Mouse (Mus musculus): ENCODE data around the gene Ogg1.
"Not testable (repeated sequence)": the region's sequence is repeated elsewhere in the genome, so short reads cannot be mapped to it uniquely, and the experiment has no call there.

Ogg1 gene

DNA sequence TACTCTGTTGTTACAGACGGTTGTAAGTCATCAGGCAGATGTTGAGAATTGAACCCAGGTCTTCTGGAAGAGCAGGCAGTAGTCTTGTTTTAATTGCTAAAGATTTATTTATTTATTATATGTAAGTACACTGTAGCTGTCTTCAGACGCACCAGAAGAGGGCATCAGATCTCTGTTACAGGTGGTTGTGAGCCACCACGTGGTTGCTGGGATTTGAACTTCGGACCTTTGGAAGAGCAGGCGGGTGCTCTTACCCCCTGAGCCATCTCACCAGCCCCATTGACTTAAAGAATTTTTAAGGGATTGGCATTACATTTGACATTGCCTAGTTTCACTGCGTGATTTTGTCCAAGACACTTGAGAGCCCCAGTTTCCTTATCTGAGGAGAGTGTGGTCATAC lies 6.0 kb downstream of the Ogg1 start:
- DNase-seq (ENCODE audit: low spot score): not testable (repeated sequence)

DNA sequence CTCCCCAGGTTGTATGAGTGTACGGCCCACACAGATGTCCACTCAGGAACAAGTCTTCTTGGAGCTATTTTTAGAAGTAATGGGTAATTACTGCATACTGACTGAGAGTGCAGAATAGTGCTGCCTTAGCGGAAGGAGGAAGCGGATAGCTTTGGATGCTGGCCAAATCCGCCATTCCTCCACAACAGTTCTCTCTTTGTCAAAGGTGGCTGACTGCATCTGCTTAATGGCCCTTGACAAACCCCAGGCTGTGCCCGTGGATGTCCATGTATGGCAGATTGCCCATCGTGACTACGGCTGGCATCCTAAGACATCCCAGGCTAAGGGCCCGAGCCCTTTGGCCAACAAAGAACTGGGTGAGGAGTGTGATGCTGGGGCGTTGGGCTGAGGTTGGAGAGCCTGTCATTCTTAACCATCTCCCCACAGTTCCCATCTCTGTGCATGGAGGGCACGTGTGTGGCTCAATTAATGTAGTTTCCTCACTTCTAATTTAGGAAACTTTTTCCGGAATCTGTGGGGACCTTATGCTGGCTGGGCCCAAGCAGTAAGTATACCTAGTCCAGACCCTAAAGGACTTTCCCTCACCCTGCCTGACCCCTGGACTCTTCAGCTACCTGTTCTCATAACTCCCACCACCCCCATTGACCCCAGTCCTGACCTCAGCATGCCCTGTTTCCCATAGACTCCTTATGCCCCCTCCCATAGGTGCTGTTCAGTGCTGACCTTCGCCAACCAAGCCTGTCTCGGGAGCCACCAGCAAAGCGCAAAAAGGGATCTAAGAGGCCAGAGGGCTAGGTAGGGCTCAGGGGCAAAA lies 6.6 kb downstream of the Ogg1 start:
- peak; percentile 96 for DNase-seq (ENCODE audit: low spot score)

DNA sequence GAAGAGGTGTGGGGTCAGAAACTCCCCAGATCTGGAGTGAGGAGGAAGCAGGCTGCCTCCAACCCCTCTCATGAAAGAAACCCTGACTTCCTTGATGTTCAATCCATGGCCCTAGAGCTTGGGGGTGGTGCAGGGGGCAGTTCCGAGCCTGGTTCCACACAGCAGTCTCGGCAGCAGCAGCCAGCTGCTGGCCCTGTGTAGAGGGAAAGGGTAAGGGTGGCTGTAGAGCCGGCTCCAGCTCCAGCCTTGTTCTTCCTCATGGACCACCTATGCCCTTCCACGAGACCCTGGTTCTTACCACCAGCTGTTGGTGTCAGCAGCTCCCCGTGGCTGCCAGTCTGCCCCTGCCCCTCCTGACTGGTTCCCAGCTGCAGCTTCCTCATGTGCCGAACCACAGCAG lies 7.4 kb downstream of the Ogg1 start:
- DNase-seq (ENCODE audit: low spot score): no peak

DNA sequence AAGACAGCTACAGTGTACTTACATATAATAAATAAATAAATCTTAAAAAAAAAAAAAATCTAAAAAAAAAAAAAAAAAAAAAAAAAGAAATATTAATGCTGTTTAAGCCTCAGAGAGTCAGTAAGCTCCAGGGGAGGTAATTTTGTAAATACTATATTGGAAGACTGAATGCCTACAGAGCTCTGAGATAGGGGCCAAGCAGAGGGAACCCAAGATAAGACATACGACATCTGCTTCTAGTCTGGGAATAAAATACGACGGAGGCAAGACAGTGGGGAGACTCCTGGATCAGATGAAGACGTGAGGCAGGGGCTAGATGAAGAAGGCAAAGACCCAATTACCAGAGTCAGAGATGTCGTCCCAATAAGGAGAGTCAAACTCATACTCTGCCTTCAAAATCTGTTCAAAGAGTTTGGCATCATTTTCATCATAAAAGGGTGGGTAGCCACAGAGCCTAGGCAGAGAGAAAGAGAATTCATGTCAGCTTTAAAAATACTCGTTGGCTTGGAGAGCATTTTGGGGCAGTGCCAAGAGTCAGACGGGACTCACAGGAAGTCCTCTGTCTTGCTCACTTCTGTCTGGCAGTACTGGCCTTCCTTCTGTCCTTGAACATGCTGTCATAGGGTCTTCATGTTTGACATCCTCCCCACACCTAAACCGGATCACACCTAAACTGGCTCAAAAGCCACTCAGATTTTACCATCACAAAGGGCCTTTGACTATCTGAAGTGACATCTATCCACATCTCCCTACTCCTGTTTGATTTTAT lies 10.3 kb downstream of the Ogg1 start:
- DNase-seq (ENCODE audit: low spot score): peak; percentile 34

DNA sequence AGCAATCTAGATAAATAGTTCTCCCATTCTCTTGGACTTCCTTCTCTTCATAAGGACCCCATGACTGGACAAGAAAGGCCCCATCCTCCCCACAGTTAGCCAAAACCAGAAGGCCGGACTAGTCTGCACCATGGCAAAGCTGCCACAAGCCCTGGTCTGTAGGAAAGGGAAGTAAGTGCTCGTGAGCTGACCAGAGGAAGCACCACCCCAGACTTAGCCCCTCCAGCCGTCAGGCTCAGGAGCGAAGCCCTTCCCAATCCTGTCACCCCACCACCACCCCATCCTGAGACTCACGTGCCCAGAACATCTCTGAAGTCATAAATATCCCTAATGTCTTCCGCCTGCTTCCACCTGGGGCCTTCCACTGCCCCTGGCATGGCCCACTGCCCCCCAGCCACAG lies 14.8 kb downstream of the Ogg1 start:
- no peak for DNase-seq (ENCODE audit: low spot score)

DNA sequence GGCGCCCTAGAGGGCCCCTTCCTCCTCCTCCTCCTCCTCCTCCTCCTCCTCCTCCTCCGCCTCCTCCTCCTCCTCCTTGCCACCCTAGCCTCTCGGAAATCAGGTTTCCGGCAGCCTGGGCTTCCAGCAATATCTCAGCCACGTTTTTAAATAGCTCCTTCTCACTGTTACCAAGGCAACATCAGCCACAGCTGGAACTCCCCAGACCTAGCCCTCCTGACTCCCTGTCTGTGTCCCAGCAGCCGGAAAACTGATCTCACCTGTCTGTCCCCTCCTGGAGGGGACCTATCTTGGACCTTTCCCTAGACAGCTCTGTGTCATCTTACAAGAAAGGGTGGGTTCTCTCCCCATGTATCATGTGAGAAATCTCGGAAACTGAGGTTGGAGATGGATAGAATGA lies 15.5 kb downstream of the Ogg1 start:
- no peak for DNase-seq (ENCODE audit: low spot score)

DNA sequence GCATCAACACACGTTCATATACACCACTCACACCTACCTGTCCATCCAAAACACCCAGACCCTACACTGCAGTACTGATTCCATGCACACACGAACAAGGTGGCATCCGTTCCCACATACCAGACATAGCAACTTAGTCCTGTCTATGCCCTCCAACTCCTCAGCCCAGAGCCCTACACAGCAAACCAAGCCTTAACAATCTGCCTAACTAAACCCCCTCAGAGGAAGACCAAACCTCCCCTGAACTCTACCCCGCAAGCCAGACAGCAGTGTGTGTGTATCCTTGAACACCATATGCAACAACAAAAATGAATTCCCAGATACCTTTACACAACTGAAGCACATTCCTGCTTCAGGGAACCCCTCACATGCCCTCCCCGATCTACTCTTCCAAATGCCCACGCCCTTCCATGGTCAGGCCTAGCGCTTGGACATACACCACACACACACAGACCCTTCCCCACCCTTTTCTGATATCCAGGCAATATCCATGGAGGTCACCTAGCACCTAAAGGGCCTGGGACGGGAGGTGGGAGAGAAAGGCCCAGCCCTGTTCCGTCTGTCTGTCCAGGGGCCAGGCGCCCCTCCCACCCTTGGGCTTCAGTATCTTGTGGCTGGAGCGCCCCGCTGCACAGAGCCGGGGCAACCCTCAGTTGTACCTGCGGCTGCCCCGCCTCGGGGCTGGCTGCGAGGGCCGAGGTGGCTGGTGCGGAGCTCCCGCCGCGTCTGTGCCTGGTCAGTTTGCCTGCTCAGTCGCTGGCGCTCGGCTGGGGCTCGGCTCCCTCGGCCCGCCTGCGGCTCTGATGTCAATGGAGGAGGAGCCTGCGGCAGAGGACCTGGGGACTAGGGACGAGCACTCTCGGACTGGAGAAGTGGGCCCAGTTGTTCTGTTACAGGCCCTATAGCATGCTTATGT lies 16.7 kb downstream of the Ogg1 start, which contains the start of gene Camk1:
Camk1 (minus strand) TSS at position 808 of the 916 bp plus-strand sequence.
- DNase-seq (ENCODE audit: low spot score): peak; percentile 78

DNA sequence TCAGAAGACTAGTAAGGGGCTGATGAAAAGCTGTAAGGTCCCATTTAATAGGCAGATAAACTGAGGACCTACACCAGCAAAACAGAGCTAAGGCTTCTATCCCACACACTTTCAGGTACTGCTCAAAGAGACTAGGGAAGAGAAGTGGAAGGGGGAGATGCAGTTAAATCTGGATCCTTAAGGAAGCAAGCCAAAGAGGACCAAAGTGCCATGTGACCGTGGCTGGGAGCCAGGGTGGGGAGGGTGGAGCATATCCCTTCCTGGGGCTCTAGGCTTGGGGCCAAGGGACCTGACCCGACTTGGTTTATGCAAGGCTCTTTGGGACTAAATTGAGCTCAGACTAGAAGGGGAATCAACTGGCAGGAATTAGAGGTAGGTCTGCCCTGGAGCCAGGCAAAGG lies 17.5 kb downstream of the Ogg1 start:
- DNase-seq (ENCODE audit: low spot score): peak; percentile 49

DNA sequence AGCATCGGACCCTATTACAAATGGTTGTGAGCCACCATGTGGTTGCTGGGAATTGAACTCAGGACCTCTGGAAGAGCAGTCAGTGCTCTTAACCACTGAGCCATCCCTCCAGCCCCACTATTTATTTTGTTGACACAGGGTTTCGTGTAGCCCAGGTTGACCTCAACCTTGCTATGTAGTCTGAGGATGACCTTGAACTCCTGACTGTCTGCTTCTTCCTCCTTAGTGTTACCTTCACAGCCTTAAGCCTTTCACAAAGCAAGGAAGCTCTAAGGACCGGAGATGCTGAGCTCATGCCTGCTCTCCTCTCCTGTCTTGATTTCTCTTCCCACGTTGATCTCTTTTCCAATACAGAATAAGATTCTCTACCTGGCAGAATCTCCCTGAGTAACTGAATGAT lies 20.1 kb downstream of the Ogg1 start:
- DNase-seq (ENCODE audit: low spot score): no peak

DNA sequence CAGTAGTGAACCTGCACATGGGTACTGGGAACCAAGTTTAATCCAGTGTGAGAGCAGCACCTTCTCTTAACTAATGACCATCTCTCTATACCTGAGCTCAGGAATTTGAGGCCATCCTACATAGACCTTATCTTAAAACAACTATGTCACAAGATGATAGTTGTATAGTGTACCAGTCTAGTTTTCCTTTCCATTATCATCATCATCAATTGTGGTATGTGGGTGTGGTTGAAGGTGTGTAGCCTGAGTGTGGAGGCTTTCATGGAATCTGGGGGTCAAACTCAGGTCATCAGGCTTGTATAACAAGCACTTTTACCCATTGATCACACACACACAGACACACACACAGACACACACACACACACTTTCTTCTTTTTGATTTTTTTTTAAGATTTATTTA lies 23.8 kb downstream of the Ogg1 start:
- no peak for DNase-seq (ENCODE audit: low spot score)

DNA sequence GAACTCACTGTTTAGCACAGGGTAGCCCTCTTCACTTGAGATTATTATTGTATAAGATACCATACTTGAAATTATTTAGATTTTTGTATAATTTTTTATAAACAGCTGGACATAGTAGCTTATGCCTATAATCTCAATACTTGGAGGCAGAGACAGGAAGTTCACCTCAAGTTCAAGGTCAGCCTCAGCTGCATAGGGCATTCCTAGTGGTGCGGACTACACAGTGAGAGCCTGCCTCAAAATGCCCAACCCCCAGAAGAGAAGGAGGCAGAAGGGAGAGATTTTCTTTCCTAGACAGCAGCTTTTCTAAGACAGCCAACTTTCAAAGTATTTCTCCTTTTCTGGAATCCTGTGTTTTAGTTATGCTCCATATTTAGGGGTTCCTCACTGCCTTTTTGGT lies 24.4 kb downstream of the Ogg1 start:
- DNase-seq (ENCODE audit: low spot score): no peak

DNA sequence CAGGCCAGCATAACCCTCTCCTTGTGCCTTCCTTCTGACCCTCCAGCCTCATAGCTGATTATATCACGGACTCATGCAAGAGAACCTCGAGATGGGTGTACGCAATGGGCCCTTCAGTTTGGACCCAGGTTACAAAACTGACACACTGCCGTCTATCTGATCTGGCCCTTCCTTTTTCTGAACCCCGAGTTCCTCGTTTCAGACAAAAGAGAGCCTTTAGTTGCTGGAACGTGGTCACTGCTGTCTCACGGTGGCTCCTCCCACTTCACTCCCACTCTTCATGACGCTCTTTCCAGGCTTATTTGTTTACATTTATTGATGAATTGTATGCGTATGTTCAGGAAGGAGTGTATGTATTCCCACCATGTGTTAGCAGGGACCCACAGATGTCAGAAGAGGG lies 24.9 kb downstream of the Ogg1 start:
- DNase-seq (ENCODE audit: low spot score): no peak

DNA sequence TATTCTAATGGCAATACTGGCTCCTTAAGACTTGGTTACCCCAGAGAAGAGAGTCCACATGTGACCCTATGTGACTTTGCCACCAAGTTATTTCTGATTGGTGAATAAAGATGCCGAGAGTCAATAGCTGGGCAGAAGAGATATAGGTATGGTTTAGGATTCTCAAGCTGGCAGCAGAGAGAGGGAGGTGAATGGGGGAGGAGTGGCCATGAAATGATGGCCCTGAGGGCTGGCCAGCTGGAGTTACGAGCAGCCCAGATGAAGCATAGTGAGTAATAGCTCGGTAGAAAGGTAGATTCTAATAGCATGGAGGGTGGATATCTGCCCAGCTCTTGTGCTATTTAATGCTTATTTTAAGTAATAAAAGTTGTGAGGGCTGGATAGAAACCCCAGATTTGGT lies 26.0 kb downstream of the Ogg1 start:
- no peak for DNase-seq (ENCODE audit: low spot score)

DNA sequence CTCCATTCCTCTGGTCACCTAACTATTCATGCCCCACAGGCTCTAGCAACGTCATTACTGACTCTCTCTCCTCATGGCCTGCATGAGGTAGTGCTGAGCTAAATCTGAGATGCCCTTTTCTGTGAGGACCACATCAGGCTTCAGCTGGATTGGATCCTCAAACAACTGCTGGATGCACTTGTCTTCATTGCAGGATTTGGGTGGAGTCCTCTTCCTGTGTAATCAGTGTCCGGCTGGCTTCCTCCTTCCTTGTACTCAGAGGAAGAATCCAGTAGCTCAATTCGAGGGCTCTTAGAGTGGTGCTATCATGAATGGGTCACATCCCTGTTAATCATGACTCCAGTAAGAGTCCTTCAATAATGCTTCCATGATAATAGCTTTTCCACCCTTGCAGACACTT lies 26.9 kb downstream of the Ogg1 start:
- no peak for DNase-seq (ENCODE audit: low spot score)

DNA sequence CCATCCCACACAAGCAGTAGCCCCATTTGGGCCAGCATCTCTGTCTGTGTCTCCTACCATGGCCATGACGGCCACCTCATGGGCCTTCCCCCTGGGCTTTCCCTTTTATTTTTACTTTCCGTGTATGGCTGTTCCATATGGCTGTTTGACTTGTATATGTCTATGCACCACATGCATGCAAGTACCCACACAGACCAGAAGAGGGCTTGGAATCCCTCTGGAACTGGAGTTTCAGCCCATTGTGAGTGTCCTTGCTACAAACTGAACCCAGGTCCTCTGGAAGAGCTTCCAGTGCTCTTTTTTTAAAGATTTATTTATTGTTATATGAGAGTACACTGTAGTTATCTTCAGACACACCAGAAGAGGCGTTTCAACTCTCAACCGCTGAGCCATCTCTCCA lies 34.7 kb downstream of the Ogg1 start:
- DNase-seq (ENCODE audit: low spot score): no peak

DNA sequence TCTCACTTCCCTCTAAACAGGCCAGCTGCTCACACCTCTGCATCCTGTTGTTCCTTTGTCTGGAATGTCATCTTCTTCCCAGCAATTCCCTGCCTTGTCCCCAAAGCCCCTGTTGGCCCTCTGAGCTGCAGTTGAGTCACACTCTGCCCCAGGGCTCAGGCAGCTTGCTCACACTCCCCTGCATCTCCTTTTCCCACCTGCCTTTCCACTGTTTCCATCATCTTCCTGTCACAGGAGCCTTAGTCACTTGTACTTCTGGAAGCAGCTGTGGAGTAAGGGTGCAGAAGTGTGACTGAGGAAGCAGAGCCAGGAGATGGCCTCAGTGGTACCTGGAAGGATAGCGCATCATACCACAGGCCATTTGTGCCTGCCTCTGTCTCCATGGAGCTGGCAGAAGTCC lies 35.5 kb downstream of the Ogg1 start:
- no peak for DNase-seq (ENCODE audit: low spot score)

DNA sequence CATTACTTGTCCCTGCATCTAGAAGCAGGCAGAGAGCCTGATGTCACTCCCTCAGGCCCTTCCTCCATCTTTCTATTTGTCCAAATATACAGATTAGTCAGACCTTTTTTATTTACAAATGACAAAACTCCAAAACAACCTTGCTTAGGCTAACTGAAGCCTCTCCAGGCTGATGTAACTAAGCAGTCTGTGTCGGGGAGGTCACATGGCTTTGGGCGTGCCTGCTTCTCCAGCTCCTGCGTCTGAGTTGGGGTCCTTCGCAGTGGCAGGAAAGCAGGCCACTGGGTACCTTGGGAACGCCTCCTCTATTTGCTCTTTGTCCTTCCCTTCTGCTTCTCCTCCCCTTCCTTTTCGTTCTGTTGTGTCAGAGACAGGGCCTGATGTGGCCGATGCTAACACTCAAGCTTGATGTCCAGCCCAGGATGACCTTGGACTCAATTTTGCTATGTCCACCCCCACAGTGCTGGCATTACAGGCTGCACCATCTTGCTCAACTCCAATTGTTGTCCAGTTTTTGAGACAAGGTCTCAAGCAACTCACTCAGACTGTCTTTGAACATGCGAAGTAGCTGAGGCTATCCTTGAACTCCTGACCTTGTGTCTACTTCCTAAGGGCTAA lies 37.9 kb downstream of the Ogg1 start:
- DNase-seq (ENCODE audit: low spot score): peak; percentile 14

DNA sequence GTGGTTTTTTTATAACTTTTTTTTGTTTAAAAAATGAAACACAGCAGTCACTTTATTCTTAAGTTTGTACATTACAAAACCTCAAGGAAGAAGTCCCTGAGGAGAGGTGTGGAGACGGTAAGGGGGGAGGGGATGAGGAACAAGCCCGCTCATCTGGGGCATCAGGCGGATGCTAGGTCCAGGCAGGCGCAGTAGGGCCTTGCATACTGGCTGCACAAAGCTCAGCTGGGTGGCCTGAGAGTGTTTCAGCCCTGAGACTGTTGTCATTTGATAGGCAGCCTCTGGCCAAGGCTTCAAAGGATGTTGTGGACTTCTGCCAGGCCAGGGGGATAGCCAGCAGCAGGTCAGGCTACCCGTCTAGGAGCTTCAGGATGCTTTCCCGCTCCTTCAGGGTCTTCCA lies 39.9 kb downstream of the Ogg1 start:
- DNase-seq (ENCODE audit: low spot score): no peak

DNA sequence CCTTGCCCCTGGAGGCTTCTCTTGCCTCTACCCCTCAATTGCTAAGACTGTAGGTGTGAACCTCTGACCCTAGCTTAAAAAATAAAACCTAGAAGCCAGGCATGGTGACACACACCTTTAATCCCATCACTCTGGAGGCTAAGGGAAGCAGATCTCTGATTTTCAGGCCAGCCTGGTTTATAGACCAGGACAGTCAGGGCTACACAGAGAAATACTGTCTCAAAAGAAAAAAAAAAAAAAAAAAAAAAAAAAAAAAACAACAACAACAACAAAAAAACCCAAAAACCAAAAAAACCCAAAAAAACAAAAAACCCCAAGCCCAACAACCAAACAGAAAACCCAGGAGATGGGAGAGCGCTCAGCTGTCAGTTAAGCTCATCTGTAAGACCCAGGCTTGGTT lies 40.8 kb downstream of the Ogg1 start:
- no peak for DNase-seq (ENCODE audit: low spot score)

DNA sequence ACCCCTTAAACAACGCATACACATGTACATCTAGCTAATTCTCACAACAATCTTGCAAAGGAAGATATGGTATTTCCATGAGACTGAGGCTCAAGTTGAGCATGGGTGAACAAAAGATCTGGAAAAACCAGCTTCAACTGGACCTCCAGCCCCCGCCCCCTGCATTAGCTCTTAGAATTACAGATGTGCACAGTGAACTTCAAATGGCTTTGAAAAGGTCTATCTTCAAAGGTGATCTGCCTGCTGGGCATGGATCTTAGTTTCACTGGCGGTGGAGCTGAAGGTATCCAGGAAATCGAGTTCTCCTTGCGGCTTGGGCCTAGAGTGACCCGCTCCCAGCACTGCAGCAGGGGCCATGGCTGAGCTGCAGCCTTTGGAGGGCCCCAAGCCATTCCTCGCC lies 41.4 kb downstream of the Ogg1 start:
- DNase-seq (ENCODE audit: low spot score): no peak

DNA sequence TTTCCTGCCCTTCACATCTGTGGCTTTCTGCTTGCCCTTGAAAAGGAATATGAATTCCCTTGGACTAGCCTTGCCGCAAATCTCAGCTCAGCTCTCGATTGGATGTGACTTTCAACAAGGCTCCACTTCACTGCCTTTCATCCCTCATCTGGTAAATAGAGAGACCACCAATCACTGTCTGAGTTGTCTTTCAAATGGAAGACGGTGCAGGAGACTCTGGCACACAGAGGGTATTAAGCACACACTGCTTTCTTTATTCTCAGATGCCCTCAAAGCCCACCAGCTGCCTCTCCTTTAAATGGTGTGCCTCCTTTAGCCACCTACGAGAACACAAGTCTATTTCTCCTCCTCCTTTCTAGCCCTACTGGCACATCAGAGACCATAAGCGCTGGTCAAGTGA lies 41.8 kb downstream of the Ogg1 start:
- no peak for DNase-seq (ENCODE audit: low spot score)
